Mouse (Mus musculus) embryonic facial prominence, embryonic 10.5 days (tissue): ENCODE measurements around the gene Eef1akmt2. TPM values are rescaled to one million over a fixed set of nuclear protein-coding genes. Genes with fewer than 3 reads are reported as not detected.

Source experiments
- polyA plus RNA-seq: library from polyadenylated mRNA; unstranded; fragments of >200 nt; fragmentation: Nextera tagmentation; extraction: Ambion mirVana; gene quantifications from 2 replicates; pipeline ENCODE4 v1.2.1, GENCODE M21; 2016

The Eef1akmt2 gene
- polyA plus RNA-seq, 1 experiment from 2014 or later: 72.1 TPM

Other genes starting within 250 kb of the Eef1akmt2 start
- 15.5 TPM in 2 replicates for gene Lhpp, start 242.0 kb downstream of the Eef1akmt2 start, polyA plus RNA-seq
- 29.4 and 29.9 TPM in 2 replicates for gene Fam53b, start 38.8 kb downstream of the Eef1akmt2 start, polyA plus RNA-seq
- 32.1 and 34.3 TPM in 2 replicates for gene Abraxas2, start 6.6 kb upstream of the Eef1akmt2 start, polyA plus RNA-seq
- 10.9 and 11.0 TPM in 2 replicates for gene Zranb1, start 78.5 kb upstream of the Eef1akmt2 start, polyA plus RNA-seq